Mouse (Mus musculus): ENCODE results near the gene Myh4. TPM values are rescaled to one million over a fixed set of nuclear protein-coding genes. Genes with fewer than 3 reads are reported as not detected.

The Myh4 gene
- polyA plus RNA-seq, 1 experiment, result not detected

DNA sequence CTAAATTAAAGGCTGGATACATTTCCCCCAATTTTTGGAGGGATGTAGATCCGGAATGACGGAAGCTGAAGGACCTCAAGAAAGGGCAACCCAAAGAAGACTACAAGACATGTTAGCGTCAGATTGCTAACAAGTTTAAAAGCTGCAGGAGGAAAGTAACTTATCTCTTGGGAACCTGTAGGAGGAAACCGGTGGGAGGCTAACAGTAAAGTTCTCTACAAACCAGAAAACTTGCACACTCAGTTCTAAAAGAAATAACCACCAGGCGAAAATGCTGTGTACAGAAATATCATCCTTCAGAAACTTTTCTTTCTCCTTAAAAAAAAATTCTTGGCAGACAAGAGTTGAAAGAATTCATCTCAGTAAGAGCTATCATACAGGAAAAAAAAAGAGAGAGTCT lies 8.7 kb upstream of the Myh4 start:
- no peaks in the 10 kb centered on the region for H3K27me3 ChIP-seq (replicated peaks)
- no peaks in the 10 kb centered on the region for H3K36me3 ChIP-seq (replicated peaks; ENCODE audit: low read length)
- TF ChIP-seq FLI1 (IDR thresholded peaks at IDR 0.05; ENCODE audit: low read length) (no peak), GATA1 (IDR thresholded peaks at IDR 0.05; ENCODE audit: borderline replicate concordance, low read length) (no peak)
- H3K4me1 ChIP-seq, result no peaks in the 10 kb centered on the region
- H3K9me3 ChIP-seq, result 0 out of 2 replicates have a peak, but pooled peaks cover 5% of the 10 kb centered on the region
- H3K4me3 ChIP-seq (replicated peaks), result no peak overlapping the region

DNA sequence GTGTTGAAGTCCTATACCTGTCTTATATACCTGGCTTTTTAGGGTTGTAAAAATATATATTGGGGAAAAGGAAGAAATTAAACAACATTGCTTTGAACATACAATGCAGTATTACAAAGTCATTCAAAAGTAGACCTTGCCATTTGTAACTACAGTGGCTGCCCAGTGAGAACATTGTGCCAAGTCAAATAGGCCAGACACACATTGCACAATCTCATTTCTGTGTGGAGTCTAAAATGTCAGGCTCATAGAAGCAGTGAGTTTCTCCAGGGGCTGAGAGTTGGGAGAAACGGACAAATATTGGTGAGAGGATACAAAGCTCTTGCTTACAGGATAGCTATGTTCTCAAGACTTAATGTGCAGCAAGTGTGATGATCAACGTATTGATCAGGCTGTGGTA lies 7.9 kb upstream of the Myh4 start:
- H3K27me3 ChIP-seq (replicated peaks), result no peaks in the 10 kb centered on the region
- no peak overlapping the region for H3K4me3 ChIP-seq (replicated peaks)
- no peaks in the 10 kb centered on the region for H3K36me3 ChIP-seq (replicated peaks; ENCODE audit: low read length)
- H3K4me1 ChIP-seq, result no peaks in the 10 kb centered on the region
- TF ChIP-seq GATA1 (IDR thresholded peaks at IDR 0.05; ENCODE audit: borderline replicate concordance, low read length), result no peak
- TF ChIP-seq FLI1 (IDR thresholded peaks at IDR 0.05; ENCODE audit: low read length), result no peak
- H3K9me3 ChIP-seq, result 0 out of 2 replicates have a peak, but pooled peaks cover 5% of the 10 kb centered on the region

DNA sequence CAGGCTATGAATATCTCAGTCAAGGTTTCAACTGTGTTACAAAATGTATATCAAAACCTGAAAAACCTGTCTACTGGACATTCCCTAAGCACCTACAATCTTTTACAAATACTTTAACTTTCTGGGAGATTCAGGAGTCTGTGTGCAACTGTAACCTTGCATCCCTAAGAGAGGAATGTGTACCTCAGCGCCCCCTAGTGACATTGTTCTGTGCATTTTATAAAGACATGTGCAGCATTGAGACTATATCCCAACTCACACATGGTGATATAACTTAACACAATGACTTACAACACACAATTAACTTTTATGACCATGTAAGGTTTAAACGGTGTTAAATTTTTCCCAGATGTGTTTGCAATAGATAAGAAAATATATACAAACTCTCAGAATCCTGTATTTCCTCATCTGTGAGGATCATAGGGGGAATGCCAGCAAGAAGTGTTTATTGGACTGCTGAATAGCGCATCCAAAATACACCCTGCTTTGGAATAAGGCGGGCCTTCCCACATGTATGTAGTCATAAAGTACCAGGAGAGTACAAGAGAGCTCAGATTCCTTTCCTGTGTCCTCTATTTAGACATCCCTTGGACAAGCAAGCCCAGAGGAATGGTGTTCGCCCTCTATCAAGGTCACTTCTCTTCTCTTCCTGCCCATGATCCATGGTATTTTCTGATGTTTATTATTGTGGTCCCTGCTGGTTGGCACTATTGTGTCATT lies 2.0 kb upstream of the Myh4 start:
- Histone ChIP-seq H3K27me3 (replicated peaks) (no peaks in the 10 kb centered on the region), H3K4me3 (replicated peaks) (no peak overlapping the region), H3K36me3 (replicated peaks; ENCODE audit: low read length) (no peaks in the 10 kb centered on the region), H3K9me3 (0 out of 2 replicates have a peak, but pooled peaks cover 5% of the 10 kb centered on the region), H3K4me1 (no peaks in the 10 kb centered on the region)
- TF ChIP-seq FLI1 (IDR thresholded peaks at IDR 0.05; ENCODE audit: low read length), result no peak
- no peak for TF ChIP-seq GATA1 (IDR thresholded peaks at IDR 0.05; ENCODE audit: borderline replicate concordance, low read length)

DNA sequence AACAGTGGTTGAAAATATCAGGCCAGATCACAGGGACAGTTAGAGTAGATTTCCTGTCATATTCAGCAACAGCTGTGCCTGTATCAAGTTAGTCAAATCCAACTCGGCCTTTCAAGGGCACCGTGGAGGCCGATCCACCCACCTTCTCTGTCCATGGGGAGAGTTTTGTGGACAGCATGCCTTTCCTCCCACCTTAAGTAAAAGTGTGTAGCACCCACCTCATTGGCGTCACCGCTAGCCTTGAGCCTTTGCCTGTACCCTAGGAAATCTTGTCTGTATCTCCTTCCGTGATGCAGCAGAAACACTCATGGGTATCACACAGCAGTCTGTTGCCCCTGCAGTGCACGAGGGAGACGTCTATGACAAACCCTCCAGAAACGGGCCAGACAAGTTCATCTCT lies 1.0 kb upstream of the Myh4 start:
- TF ChIP-seq FLI1 (IDR thresholded peaks at IDR 0.05; ENCODE audit: low read length) (no peak), GATA1 (IDR thresholded peaks at IDR 0.05; ENCODE audit: borderline replicate concordance, low read length) (no peak)
- no peaks in the 10 kb centered on the region for H3K4me1 ChIP-seq
- H3K27me3 ChIP-seq (replicated peaks), result no peaks in the 10 kb centered on the region
- H3K9me3 ChIP-seq, result 0 out of 2 replicates have a peak, but pooled peaks cover 5% of the 10 kb centered on the region
- H3K4me3 ChIP-seq (replicated peaks), result no peak overlapping the region
- H3K36me3 ChIP-seq (replicated peaks; ENCODE audit: low read length), result no peaks in the 10 kb centered on the region

DNA sequence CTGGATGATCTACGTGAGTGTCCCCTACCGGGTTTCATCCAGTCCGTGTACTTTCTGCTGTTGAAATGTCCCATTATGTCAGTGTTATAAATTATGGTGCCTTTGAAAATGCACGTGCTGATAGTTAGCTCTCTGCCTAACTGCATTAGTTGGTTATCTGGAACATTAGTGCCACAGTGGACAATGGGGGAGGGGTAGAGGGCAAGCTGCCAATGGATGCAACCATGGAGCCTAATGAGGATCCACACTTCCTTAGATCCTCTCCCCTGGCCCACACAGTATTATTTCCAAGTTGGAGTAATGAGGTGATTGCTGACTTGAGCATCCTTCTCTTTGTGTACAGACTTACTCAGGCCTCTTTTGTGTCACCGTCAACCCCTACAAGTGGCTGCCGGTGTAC lies 3.2 kb downstream of the Myh4 start:
- Histone ChIP-seq H3K27me3 (replicated peaks) (no peaks in the 10 kb centered on the region), H3K4me3 (replicated peaks) (no peak overlapping the region), H3K36me3 (replicated peaks; ENCODE audit: low read length) (no peaks in the 10 kb centered on the region), H3K9me3 (no peaks in the 10 kb centered on the region), H3K4me1 (no peaks in the 10 kb centered on the region)
- TF ChIP-seq GATA1 (IDR thresholded peaks at IDR 0.05; ENCODE audit: borderline replicate concordance, low read length) (no peak), FLI1 (IDR thresholded peaks at IDR 0.05; ENCODE audit: low read length) (no peak)

DNA sequence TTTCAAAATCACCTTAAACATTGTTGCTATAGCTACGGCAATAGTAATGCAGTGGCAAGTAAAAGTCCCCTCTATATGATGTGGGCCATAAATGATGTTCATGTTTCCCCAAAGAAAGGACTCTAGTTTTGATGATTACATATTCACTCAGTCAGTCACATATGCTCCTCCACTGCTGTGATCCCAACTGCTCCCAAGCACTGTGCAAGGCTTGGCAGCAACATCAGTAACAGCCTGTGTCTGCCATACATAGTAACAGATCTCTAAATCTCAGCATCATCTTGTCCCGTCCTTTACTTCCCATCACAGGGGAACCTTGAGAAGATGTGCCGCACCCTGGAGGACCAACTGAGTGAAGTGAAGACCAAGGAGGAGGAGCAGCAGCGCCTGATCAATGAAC lies 15.9 kb downstream of the Myh4 start:
- Histone ChIP-seq H3K4me3 (replicated peaks) (no peak overlapping the region), H3K36me3 (replicated peaks; ENCODE audit: low read length) (no peaks in the 10 kb centered on the region), H3K4me1 (no peaks in the 10 kb centered on the region), H3K27me3 (replicated peaks) (no peaks in the 10 kb centered on the region), H3K9me3 (no peaks in the 10 kb centered on the region)
- TF ChIP-seq FLI1 (IDR thresholded peaks at IDR 0.05; ENCODE audit: low read length) (no peak), GATA1 (IDR thresholded peaks at IDR 0.05; ENCODE audit: borderline replicate concordance, low read length) (no peak)

DNA sequence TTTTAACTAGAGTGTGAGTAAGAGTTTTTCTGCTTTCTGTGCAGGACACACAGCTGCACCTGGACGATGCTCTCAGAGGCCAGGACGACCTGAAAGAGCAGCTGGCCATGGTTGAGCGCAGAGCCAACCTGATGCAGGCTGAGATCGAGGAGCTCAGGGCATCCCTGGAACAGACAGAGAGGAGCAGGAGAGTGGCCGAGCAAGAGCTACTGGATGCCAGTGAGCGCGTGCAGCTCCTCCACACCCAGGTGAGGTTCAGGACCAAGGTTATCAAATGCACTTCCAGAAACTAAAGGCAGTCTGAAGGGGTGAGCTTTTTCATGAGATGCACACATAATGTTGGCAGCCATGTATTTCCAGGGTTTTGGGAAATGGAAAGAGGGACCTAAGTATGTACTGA lies 19.2 kb downstream of the Myh4 start:
- H3K36me3 ChIP-seq (replicated peaks; ENCODE audit: low read length), result no peaks in the 10 kb centered on the region
- TF ChIP-seq FLI1 (IDR thresholded peaks at IDR 0.05; ENCODE audit: low read length) (no peak), GATA1 (IDR thresholded peaks at IDR 0.05; ENCODE audit: borderline replicate concordance, low read length) (no peak)
- no peaks in the 10 kb centered on the region for H3K27me3 ChIP-seq (replicated peaks)
- no peaks in the 10 kb centered on the region for H3K4me1 ChIP-seq
- no peak overlapping the region for H3K4me3 ChIP-seq (replicated peaks)
- H3K9me3 ChIP-seq, result no peaks in the 10 kb centered on the region

DNA sequence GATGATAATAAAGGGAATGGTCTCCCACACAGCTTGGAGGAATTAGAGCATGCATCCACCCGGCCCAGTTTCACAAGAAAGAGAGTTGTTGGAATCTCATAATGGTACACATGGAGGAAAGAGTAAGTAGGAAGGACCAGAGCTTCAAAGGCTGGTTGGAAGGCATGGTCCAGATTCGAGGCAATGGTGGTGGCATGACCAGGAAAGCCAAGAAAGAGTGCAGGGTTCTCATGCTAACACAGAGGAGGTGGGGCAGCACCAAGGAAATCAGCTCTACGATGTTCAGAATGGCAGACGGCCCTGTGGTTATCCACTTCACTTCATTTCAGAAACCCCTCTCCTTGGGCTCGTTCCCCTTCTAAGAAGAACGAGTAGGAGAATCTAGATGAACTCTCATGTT lies 23.1 kb downstream of the Myh4 start:
- H3K36me3 ChIP-seq (replicated peaks; ENCODE audit: low read length), result no peaks in the 10 kb centered on the region
- H3K4me1 ChIP-seq, result no peaks in the 10 kb centered on the region
- H3K27me3 ChIP-seq (replicated peaks), result no peaks in the 10 kb centered on the region
- no peak overlapping the region for H3K4me3 ChIP-seq (replicated peaks)
- TF ChIP-seq GATA1 (IDR thresholded peaks at IDR 0.05; ENCODE audit: borderline replicate concordance, low read length) (no peak), FLI1 (IDR thresholded peaks at IDR 0.05; ENCODE audit: low read length) (no peak)
- no peaks in the 10 kb centered on the region for H3K9me3 ChIP-seq

DNA sequence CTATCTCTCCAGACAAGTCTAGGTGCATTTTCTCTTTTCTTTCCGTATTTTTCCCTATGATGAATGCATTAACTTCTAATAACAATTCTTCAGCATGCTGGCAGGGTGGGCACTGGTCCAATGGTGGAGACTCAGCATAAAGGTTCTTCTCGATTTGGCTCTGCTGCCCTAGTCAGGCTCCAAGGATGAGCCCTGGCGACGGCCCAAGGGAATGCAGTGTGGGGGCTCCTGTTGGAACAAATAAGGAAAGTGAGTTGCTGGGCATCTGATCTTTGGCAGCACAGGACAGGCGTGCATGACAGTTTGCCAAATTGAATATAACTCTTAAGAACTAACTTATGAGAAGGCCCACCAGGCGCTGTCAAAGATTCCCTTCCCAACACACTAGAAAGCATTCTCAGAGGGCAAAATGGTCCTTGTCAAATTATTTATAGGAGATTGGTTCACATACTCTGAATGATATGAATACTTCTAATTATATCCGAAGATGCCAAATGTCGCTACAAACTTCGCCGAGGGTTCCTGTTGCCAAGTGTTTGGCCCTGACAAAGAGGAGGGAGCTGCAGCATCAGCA lies 38.9 kb downstream of the Myh4 start, which contains the start of gene Myh8:
TSS of gene Myh8 (plus strand) at position 524 of the 574 bp plus-strand sequence.
- no peaks in the 10 kb centered on the region for H3K9me3 ChIP-seq
- H3K27me3 ChIP-seq (replicated peaks), result no peaks in the 10 kb centered on the region
- TF ChIP-seq GATA1 (IDR thresholded peaks at IDR 0.05; ENCODE audit: borderline replicate concordance, low read length) (no peak), FLI1 (IDR thresholded peaks at IDR 0.05; ENCODE audit: low read length) (no peak)
- H3K4me3 ChIP-seq (replicated peaks), result no peak within 1 kb of the TSS
- H3K36me3 ChIP-seq (replicated peaks; ENCODE audit: low read length), result no peaks in the 10 kb centered on the region
- no peaks in the 10 kb centered on the region for H3K4me1 ChIP-seq

DNA sequence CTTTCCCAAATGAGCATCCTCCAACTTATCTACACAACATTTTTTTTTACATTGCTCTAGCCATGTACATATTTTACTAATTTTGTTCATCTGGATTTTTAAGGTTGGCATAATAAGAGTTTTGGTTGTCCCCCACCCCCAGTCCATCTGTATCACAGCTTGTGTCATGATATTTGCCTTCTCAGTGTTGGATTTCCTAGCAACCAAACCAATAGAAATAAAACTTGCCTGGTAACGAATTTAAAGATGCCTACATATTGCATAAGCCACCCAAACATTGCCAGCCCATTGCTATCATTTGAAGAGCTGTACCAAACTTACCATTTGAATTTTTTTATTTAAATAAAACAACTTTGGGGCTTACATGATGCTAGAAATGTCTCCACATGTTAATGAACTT lies 55.6 kb downstream of the Myh4 start:
- Histone ChIP-seq H3K4me1 (no peaks in the 10 kb centered on the region), H3K36me3 (replicated peaks; ENCODE audit: low read length) (no peaks in the 10 kb centered on the region), H3K27me3 (replicated peaks) (no peaks in the 10 kb centered on the region), H3K4me3 (replicated peaks) (no peak overlapping the region), H3K9me3 (peaks cover 22% of the 10 kb centered on the region)
- no peak for TF ChIP-seq FLI1 (IDR thresholded peaks at IDR 0.05; ENCODE audit: low read length)
- TF ChIP-seq GATA1 (IDR thresholded peaks at IDR 0.05; ENCODE audit: borderline replicate concordance, low read length), result no peak

Other genes with a start within 250 kb of the Myh4 start
- 1.8 TPM in 1 of 2 replicates, not detected in the other for gene Tmem220, start 212.9 kb upstream of the Myh4 start, polyA plus RNA-seq (2012; ENCODE audit: insufficient read depth, low replicate concordance)
- gene Adprm, start 185.4 kb upstream of the Myh4 start, polyA plus RNA-seq (2012; ENCODE audit: insufficient read depth, low replicate concordance), result 0.82 TPM in 1 of 2 replicates, not detected in the other
- gene Sco1, start 185.4 kb upstream of the Myh4 start, polyA plus RNA-seq (2012; ENCODE audit: insufficient read depth, low replicate concordance), result 1.2 TPM in 1 of 2 replicates, not detected in the other
- gene Myh3, start 159.7 kb upstream of the Myh4 start, polyA plus RNA-seq (2012; ENCODE audit: insufficient read depth, low replicate concordance), result not detected in 2 replicates
- not detected in 2 replicates for gene Myh2, start 67.0 kb upstream of the Myh4 start, polyA plus RNA-seq (2012; ENCODE audit: insufficient read depth, low replicate concordance)
- not detected in 2 replicates for gene Myh1, start 38.0 kb upstream of the Myh4 start, polyA plus RNA-seq (2012; ENCODE audit: insufficient read depth, low replicate concordance)
- 0.54 TPM in 1 of 2 replicates, not detected in the other for gene Myh8, start 39.1 kb downstream of the Myh4 start, polyA plus RNA-seq (2012; ENCODE audit: insufficient read depth, low replicate concordance)
- gene Myh13, start 83.6 kb downstream of the Myh4 start, polyA plus RNA-seq (2012; ENCODE audit: insufficient read depth, low replicate concordance), result not detected in 2 replicates
- gene Gas7, start 217.4 kb downstream of the Myh4 start, polyA plus RNA-seq (2012; ENCODE audit: insufficient read depth, low replicate concordance), result 3.0 TPM in 1 of 2 replicates, not detected in the other